Mouse (Mus musculus) thymus, adult 2 months (tissue): ENCODE measurements at regions not wholly inside any gene's neighbourhood (a gene's known extent, or its start where the extent isn't known, plus 50 kb on each side); places are given as distances from the start of the nearest gene placed in this dataset.

Experiments
- DNase-seq: peaks from one replicate; pipeline ENCODE4 v3.0.0; 2021
- H3K27ac ChIP-seq: fragments of 200-500 bp; 2 replicates; pipeline ENCODE4 v1.5.1; 2012; ENCODE audit warnings: low read length, control low read depth; ENCODE audit not compliant: control insufficient read depth, insufficient read depth
- H3K27me3 ChIP-seq: fragments of 200-500 bp; 2 replicates; pipeline ENCODE4 v1.6.1; 2012; ENCODE audit warnings: mild to moderate bottlenecking, low read length, moderate library complexity, mixed read lengths; ENCODE audit not compliant: control insufficient read depth, insufficient read depth
- H3K36me3 ChIP-seq: fragments of 200-500 bp; 2 replicates; pipeline ENCODE4 v1.6.1; 2012; ENCODE audit warnings: mild to moderate bottlenecking, low read length, moderate library complexity; ENCODE audit not compliant: control insufficient read depth, insufficient read depth
- H3K4me1 ChIP-seq: fragments of 200-500 bp; replicated peaks from 2 replicates; pipeline ENCODE4 v1.6.1; 2012; ENCODE audit warnings: low read length; ENCODE audit not compliant: control insufficient read depth, insufficient read depth
- H3K4me3 ChIP-seq: fragments of 200-500 bp; 2 replicates; pipeline ENCODE4 v1.5.1; 2012; ENCODE audit warnings: mild to moderate bottlenecking, low read length, control low read depth, moderate library complexity; ENCODE audit not compliant: control insufficient read depth, insufficient read depth
- CTCF ChIP-seq: fragments of 200-500 bp; IDR thresholded peaks from 2 replicates; pipeline ENCODE4 v1.5.1; 2012; ENCODE audit warnings: mild to moderate bottlenecking, control low read depth, low read length, moderate library complexity, borderline replicate concordance; ENCODE audit not compliant: control insufficient read depth, poor library complexity, insufficient read depth; ENCODE audit errors: extremely low read depth
- POLR2A ChIP-seq: fragments of 200-500 bp; IDR thresholded peaks from 2 replicates; pipeline ENCODE4 v1.6.1; 2012; ENCODE audit warnings: mild to moderate bottlenecking, low read length, control low read depth, moderate library complexity; ENCODE audit not compliant: control insufficient read depth, poor library complexity, insufficient read depth; ENCODE audit errors: extremely low read depth
- WGBS: fragments of 180-500 bp; shearing (Covaris S2); methylation state at CpG from one replicate; pipeline ENCODE4 v1.1.7; 2018; 5-methylcytosine and 5-hydroxymethylcytosine counted together

DNA sequence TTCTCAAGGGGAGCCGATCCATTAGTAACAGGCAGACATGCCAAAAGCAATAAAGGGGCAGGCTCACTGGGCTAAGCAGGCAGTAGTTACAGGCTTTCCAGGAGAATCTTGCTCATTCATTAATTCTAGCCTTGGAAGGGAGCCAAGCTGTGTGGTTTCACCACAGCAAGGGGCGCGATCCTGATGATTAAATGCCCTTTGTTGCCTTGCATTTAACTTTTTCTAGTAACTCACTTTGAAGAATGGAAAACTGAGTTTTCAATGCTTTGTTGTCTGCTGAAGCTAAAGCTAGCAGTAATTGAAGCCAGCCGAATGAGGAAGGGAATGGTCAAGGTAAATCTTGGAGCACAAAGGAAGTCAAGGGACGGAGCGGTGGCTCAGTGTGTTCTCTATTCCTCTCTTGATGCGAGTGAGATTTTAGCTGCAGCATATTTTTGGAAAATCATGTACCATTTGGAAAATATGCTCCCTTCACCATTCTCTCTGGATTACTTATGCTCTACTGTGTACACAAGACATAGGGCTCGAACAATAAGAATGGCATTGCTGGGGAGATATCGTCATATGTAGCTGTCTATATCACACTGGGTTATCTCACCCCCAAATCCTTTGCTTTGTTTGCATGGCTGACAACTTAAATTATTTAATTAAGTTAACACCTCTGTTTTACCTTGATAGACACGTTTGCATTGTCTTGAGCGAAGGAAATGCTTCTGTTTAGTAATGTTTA, 1399.4 kb downstream of the Slc22a22 start:
- no peak for TF ChIP-seq POLR2A
- no peak for TF ChIP-seq CTCF
- WGBS, result 70% methylated on average over 11 of the region's 11 CpGs

GRCm38 (mm10) chr15:56077081-56077480, 1400.3 kb downstream of the Slc22a22 start:
- Histone ChIP-seq H3K36me3 (no peaks in the 10 kb centered on the region), H3K4me1 (no peaks in the 10 kb centered on the region), H3K27ac (no peak overlapping the region), H3K4me3 (no peak overlapping the region), H3K27me3 (no peaks in the 10 kb centered on the region)
- 70% methylated on average over 1 of the region's 1 CpGs for WGBS
- TF ChIP-seq POLR2A (no peak), CTCF (no peak)
- no peak for DNase-seq

More for the DNA sequence above, 1399.4 kb downstream of the Slc22a22 start:
- no peak for DNase-seq
- no peaks in the 10 kb centered on the region for H3K4me1 ChIP-seq
- H3K27me3 ChIP-seq, result no peaks in the 10 kb centered on the region
- H3K27ac ChIP-seq, result no peak overlapping the region
- H3K36me3 ChIP-seq, result no peaks in the 10 kb centered on the region
- H3K4me3 ChIP-seq, result no peak overlapping the region

DNA sequence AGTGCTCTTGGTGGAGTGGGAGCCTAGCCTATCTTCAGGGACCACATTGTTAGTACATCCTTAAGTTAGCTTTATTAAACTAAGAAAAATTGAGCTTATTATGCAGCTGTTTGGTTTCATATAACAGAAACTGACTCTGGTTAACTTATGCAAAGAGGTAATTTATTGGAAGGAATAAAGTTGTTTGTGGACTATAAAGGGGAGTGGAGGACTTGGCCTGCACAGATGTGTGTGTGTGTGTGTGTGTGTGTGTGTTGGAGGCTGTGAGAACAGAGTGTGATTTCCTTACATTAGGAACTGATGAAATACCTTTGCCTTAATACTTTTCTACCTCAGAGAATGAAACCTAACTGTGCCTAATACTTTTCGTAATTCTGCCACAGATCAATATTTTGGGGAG, 1400.7 kb downstream of the Slc22a22 start:
- WGBS, result 91% methylated on average over 1 of the region's 1 CpGs
- no peaks in the 10 kb centered on the region for H3K4me1 ChIP-seq
- H3K36me3 ChIP-seq, result no peaks in the 10 kb centered on the region
- no peak overlapping the region for H3K27ac ChIP-seq
- TF ChIP-seq CTCF (no peak), POLR2A (no peak)
- H3K27me3 ChIP-seq, result no peaks in the 10 kb centered on the region
- H3K4me3 ChIP-seq, result no peak overlapping the region
- DNase-seq, result no peak

DNA sequence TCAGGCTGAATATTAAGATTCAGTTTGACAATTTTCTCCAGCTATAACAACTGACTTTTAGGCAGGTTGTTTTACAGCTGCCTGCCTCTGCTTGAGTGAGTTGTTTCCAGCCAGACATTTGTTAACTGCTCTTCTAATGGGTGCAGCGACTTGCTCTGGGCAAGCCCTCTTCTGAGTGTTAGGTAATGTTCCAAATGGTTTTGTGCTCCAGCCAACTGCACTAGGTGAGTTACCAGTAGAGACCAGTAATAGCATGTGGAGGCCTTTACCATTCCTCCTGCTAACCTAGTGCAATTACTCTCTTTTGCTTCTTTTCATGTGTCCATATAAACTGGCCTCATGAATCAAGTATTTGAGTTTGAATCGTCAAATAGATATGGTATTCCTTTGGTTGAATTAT, 1407.9 kb downstream of the Slc22a22 start:
- TF ChIP-seq CTCF (no peak), POLR2A (no peak)
- Histone ChIP-seq H3K36me3 (no peaks in the 10 kb centered on the region), H3K27ac (no peak overlapping the region), H3K4me1 (no peaks in the 10 kb centered on the region), H3K27me3 (no peaks in the 10 kb centered on the region), H3K4me3 (no peak overlapping the region)
- 97% methylated on average over 2 of the region's 2 CpGs for WGBS
- DNase-seq, result no peak

DNA sequence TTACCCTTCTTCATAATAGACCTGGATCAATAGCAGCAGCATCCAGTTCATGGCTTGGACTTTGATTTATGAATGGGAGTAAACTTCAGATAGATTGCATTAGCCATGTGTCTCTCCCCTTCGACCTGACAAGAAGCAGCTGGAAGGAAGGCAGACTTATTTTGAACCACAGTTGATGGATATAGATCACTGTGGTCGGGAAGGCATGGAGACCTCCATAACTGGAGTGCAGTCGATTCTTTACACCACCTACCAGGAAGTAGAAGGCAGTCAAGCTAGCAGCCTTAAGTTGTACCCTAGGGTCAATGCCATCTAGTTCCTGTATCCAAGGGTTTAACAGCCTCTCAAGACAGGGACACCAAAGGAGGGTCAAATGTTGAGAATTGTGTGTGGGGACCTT, 1410.2 kb downstream of the Slc22a22 start:
- TF ChIP-seq CTCF (no peak), POLR2A (no peak)
- 52% methylated on average over 3 of the region's 3 CpGs for WGBS
- Histone ChIP-seq H3K36me3 (no peaks in the 10 kb centered on the region), H3K27ac (no peak overlapping the region), H3K4me3 (no peak overlapping the region), H3K27me3 (no peaks in the 10 kb centered on the region), H3K4me1 (no peaks in the 10 kb centered on the region)
- DNase-seq, result no peak

GRCm38 (mm10) chr15:56066540-56066939, 1410.9 kb downstream of the Slc22a22 start:
- no peak for TF ChIP-seq CTCF
- TF ChIP-seq POLR2A, result no peak
- no peaks in the 10 kb centered on the region for H3K36me3 ChIP-seq
- H3K4me3 ChIP-seq, result no peak overlapping the region
- WGBS, result 77% methylated on average over 4 of the region's 4 CpGs
- H3K27ac ChIP-seq, result no peak overlapping the region
- no peaks in the 10 kb centered on the region for H3K27me3 ChIP-seq
- H3K4me1 ChIP-seq, result no peaks in the 10 kb centered on the region
- DNase-seq, result no peak

DNA sequence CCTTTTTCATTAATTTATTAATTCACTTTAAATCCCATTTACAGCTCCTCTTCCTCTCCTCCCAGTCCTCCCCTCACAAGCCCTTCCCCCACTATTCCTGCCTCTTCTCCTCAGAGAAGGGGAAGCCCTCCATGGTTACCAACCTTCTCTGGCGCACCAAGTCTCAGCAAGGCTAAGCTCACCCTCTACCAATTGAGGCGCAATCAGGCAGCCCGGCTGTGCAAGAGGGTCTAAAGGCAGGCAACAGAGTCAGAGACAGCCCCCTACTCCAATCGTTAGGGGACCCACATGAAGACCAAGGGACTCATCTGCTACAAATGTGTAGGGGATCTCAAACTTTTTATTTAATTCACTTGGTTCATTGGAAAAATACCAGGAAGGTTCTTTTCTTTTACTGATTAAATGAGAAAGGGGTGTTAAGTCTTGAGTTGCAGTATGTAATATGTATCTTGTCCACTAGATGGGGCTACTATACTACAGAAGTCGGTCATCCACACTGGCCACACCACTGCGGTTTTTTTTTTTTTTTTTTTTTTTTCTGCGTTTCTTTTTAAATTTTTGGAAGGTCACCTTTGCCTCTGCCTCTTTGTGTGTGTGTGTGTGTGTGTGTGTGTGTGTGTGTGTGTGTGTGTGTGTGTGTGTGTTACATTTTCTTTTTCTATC, 1411.4 kb downstream of the Slc22a22 start:
- no peak for DNase-seq
- 38% methylated on average over 7 of the region's 7 CpGs for WGBS
- H3K4me1 ChIP-seq, result no peaks in the 10 kb centered on the region
- no peak overlapping the region for H3K27ac ChIP-seq
- no peaks in the 10 kb centered on the region for H3K27me3 ChIP-seq
- TF ChIP-seq CTCF (peak; percentile 20; the same call in 1 of the 2 replicates), POLR2A (no peak)
- H3K36me3 ChIP-seq, result no peaks in the 10 kb centered on the region
- no peak overlapping the region for H3K4me3 ChIP-seq
